Mouse (Mus musculus) left cerebral cortex, adult 9 months (tissue): ENCODE data around the gene Gm4559.
"Not testable (repeated sequence)": the region's sequence is repeated elsewhere in the genome, so short reads cannot be mapped to it uniquely, and the experiment has no call there.

ENCODE experiments used
- DNase-seq, 2 experiments: peaks; one replicate each; pipeline ENCODE4 v3.0.0; 2022; ENCODE audit warnings: low spot score in 2 of 2

Gm4559 gene

DNA sequence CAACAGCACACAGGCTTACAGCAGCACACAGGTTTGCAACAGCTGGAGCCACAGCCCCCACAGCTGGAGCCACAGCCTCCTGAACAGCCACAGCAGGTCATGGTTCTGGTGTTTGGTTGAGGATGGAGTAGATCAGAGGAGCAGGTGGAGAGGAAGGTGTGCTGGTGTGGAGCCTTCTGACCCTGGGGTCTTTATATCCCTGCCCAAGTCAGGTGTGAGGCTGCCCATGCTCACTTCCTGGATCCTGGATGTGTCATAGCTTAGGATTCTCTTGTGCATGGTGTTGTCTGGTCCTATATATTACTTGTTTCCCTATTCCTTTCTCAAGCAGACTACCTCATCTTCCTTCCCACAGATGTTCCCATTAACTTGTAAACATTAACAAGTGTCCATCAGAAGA, at the start of gene Gm4559:
Gene Gm4559, minus strand, starts transcription at position 101 of the 400 bp plus-strand sequence.
- not testable (repeated sequence) for DNase-seq

DNA sequence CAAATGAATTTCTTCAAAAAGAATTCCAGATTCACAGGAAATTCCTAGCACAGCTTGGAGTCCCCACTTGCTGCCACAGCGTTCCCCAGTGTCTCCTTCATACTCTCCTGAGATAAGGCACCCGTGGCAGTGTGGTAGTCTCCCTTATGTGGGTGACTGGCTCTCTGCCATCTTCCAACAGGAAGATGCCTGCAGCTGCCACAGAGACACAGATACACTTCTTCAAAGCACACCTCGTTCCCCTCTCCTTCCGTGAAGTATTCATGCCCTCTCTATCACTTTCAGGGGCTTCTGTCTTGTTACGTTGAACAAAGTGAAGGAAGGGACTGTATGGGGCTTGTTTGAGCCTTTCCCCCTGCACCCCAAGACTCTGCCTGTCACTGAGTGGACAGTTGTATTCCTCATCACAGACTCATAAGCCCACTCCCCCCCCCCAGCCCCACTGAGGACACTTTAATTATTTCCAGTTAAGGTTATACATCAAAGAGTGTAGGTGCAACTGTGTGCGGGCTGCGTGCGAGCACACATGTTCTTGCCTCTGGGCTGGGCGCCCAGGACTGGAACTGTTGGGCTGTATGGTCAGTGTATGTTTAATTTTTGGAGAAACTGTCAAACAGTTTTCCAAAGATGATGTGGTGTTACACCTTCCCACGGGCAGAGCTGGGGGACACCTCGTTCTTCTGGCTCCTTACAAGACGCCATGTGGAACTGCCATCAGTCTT, 49.4 kb upstream of the Gm4559 start:
- DNase-seq: no peak

DNA sequence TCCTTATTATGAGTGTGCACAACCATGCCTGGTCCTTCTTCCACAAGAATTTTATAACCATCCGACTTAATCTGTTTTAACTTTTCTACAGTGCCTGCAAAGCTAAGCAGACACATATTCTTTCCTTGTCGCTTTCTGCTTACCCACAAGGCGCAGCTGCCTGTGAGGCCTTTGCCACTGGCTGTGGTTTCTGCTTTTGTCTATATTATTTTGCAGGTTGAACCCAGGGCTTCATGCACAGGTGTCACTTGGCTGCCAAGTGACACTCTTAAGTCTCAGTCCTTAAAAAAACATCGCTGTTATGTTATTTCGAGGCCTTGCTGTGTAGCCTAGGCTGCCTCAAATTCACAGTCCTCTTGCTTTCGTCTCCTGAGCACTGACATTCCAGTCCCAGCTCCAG, 48.5 kb upstream of the Gm4559 start:
- no peak for DNase-seq

- not testable (repeated sequence) for DNase-seq
These were observed 47.6 kb upstream of the Gm4559 start for GRCm38 (mm10) chr7:142321637-142322306.

GRCm38 (mm10) chr7:142320906-142321305, 46.7 kb upstream of the Gm4559 start:
- DNase-seq: no peak

DNA sequence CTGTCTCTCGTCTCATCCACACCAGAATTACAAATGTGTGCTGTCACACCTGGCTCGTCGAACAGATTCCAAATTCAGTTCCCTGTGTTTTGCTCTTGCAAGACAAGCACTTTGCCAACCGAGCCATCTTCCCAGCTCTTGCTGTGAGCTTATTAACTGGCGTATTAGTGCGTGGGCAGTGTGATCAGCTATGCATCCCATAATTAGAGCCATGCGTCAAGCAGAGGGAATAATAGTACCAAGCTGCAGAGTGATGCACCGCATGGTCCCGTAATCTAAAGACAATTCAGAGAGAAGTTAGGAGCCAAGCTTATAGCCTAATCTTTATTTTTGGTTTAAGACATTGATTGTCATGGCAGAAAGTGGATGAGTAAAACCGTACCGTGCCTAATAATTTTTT, 45.0 kb upstream of the Gm4559 start:
- DNase-seq: peak in 1 of 2 experiments; percentile 51

GRCm38 (mm10) chr7:142317216-142317615, 43.1 kb upstream of the Gm4559 start:
- DNase-seq: no peak

- peak in 1 of 2 experiments; percentile 31 for DNase-seq
These were observed 42.4 kb upstream of the Gm4559 start for GRCm38 (mm10) chr7:142316558-142316957.

- no peak for DNase-seq
These were observed 40.6 kb upstream of the Gm4559 start for GRCm38 (mm10) chr7:142314600-142315285.

GRCm38 (mm10) chr7:142303929-142304328, 29.8 kb upstream of the Gm4559 start:
- not testable (repeated sequence) for DNase-seq

- DNase-seq: no peak
These were observed 29.1 kb upstream of the Gm4559 start, which contains the start of gene Krtap5-4 for GRCm38 (mm10) chr7:142303249-142303648. Krtap5-4 (plus strand) TSS chr7:142303549.

GRCm38 (mm10) chr7:142297018-142297417, 22.9 kb upstream of the Gm4559 start, which contains the start of gene Krtap5-1:
Krtap5-1 (minus strand) TSS chr7:142297118.
- not testable (repeated sequence) for DNase-seq

DNA sequence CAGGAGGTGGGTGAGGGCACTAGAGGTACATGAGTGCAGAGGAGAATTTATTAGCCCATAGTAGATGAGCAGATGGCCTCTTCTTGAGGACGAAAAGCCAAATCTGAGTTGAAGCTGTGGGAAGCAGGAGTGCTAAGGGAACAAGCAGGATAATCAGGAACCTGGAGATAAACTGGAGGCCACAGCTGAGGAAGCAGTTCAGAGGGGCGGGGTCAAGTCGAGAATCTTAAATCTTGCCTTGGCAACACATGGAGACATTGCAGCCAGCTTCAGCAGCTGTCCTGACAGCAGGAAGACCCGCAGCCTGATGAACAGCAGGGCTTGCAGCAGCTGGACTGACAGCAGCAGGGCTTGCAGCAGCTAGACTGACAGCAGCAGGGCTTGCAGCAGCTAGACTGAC, 21.9 kb upstream of the Gm4559 start:
- DNase-seq: not testable (repeated sequence)

DNA sequence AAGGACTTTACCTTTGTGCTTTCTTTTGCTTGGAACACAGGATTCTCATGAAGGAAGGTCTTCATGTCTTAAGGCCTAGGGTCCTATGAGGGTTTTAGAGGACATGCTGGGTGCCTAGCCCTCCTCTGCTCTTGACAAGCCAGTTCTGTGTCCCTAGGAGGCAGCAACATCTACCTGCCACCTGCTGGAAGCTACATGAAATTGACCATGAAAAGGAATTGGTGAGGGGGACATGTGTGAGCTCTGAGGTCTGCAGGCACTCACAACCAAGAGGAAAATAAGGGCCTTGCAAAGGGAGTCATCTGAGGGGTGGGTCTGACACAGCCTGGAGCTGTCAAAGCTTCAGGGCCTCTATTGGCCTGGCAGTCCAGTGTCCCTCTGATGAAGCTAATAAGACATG, 21.3 kb upstream of the Gm4559 start:
- no peak for DNase-seq

DNA sequence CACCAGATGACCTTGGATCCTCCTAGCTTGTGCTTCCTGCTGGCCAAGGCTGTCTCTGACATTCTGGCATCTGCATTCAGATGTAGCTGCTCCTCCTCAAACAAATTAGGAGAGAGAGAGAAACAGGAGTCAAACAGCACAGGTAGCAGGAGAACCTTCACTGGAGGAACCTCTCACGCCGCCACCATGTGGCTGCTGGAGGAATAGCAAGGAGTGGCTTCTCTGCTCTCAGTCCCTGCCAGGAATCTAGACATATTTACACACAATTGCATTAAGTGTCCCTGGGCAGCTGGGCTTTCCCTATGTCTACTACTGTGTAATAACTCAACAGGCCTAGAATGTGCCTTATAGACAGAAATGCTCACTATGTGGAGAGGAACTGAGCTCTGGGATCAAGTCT, 19.7 kb upstream of the Gm4559 start:
- not testable (repeated sequence) for DNase-seq

GRCm38 (mm10) chr7:142285910-142286612, 11.9 kb upstream of the Gm4559 start:
- DNase-seq: not testable (repeated sequence)

DNA sequence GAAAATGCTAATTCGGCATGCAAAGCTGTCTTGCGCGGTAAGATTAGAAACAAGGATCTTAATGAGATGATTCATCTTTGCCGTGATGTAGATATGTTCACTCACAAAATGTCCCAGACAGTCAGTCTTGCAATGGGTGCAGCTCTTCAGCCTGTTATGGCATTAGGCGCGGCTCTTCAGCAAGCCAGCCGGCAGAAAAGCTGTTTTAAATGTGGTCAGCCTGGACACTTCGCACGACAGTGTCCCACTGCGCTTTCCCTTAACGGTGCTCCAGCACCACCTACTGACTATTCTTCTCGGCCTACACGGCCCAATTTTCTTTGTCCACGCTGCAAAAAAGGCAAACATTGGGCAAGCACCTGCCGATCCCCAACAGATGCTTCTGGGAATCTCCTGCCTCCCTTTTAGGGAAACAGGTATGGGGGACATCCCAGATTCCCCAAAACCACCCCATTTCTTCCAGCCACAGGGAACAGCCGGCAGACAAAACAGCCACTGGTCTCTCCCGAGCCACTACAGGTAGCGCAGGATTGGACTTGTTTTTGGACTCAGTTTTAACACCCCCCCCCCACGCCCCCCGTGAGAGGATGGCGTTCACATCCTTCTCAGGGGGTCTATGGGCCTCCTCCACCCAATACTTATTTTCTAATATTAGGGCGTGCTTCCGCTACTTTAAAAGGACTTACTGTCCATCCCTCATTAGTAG, 11.1 kb upstream of the Gm4559 start:
- DNase-seq: peak in 1 of 2 experiments; percentile 21

- peak; percentile 55 to 94 for DNase-seq
These were observed 10.5 kb upstream of the Gm4559 start for GRCm38 (mm10) chr7:142284615-142285080.

GRCm38 (mm10) chr7:142284023-142284591, 9.9 kb upstream of the Gm4559 start:
- DNase-seq: peak in 1 of 2 experiments; percentile 26

- DNase-seq: not testable (repeated sequence)
These were observed 8.7 kb upstream of the Gm4559 start for GRCm38 (mm10) chr7:142282847-142283246.

DNA sequence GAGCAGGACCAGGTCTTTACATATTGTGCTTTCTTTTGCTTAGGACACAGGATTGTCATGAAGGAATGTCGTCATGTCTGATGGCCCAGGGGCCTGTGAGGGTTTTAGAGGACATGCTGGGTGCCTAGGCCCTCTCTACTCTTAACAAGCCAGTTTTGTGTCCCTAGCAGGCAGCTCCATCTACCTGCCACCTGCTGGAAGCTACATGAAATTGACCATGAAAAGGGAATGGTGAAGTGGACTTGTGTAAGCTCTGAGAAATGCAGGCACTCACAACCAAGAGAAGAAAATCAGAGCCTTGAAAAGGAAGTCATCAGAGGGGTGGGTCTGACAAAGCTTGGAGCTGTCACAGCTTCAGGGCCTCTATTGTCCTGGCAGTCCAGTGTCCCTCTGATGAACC, 5.1 kb upstream of the Gm4559 start:
- not testable (repeated sequence) for DNase-seq
